ENCODE assay signal across 26 mouse cellular contexts in the genomic region with DNA sequence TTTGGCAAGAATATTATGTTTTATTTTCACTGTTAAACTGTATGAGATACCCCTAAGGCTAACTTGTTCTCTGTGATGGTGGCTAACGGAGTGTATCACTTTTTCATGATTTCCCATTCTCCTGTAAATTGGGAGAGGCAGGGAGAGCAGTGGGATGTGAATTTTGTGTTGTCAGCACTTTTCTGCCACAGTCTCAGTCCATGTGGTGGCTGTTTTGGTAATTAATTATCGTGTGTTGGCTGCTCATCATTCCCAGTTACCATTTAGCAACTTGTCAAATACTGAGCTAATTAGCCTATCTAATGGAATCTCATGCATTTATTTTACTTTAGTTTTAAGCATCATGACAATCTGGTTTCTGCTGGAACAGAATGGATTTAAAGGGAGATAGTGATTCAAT.
DNase-seq lines count a peak whose midpoint lies in the region; ATAC-seq and TF ChIP-seq lines count a peak whose summit lies in the region.
"Had no signal": no experiment of that assay in that cellular context is flagged by ENCODE, and none has a peak within 500 bp of the region (broad histone marks: within the 10 kb centered on the region; RNA-seq: fewer than 3 reads in every experiment).

No protein-coding gene starts in this region.

- 70% methylated on average over 2 of the region's 2 CpGs for WGBS in forebrain, embryonic 14.5 days
- WGBS in forebrain, embryonic 13.5 days: 70% methylated on average over 2 of the region's 2 CpGs
- 43% methylated on average over 2 of the region's 2 CpGs for WGBS in forebrain, embryonic 16.5 days
- WGBS in forebrain, embryonic 12.5 days: 87% methylated on average over 2 of the region's 2 CpGs

- no peak for TF ChIP-seq EP300 in CH12.LX (IDR thresholded peaks at IDR 0.05; ENCODE audit: low read length)

- no peak for TF ChIP-seq POLR2A in CH12.LX (IDR thresholded peaks at IDR 0.05; ENCODE audit: low read depth, low read length)
- no peak for TF ChIP-seq POLR2A in brain, embryonic 14.5 days (IDR thresholded peaks at IDR 0.05; ENCODE audit: borderline replicate concordance, extremely low read depth, insufficient read depth, insufficient read length, poor library complexity, severe bottlenecking)

- dilution Hi-C loops in CH12.LX (cut with MboI; ENCODE audit: extremely low pct_ligation_motif_present, extremely low pct_unique_long_range_greater_than_20kb, low sequenced_read_pairs): no loop called here

- in situ Hi-C loops in CH12.LX (cut with MboI; ENCODE audit: low pct_ligation_motif_present, low pct_unique_long_range_greater_than_20kb, low sequenced_read_pairs): no loop called here

- DNase-seq in forebrain, embryonic 14.5 days (ENCODE audit: low spot score): peak; percentile 68
- no peak for DNase-seq in CH12.LX (ENCODE audit: extremely low read depth)
- DNase-seq in brain, embryonic 14.5 days (ENCODE audit: low read depth): peak; percentile 75
- DNase-seq in kidney, adult 11 months: no peak
- no peak for DNase-seq in thymus, postnatal 4 days
- DNase-seq: adrenal gland, postnatal 10 days; adrenal gland, postnatal 25 days; B cell, adult 2 months; cerebellum, adult 11 months; cerebellum, adult 18-20 months; cerebellum, adult 8-10 months; cerebellum, adult 9-11 months; cerebellum, postnatal 14 days; cerebellum, postnatal 36 days; embryo, embryonic 11 days; gastrocnemius, adult 2 months had no signal

- H3K4me2 ChIP-seq in forebrain, embryonic 14.5 days (ENCODE audit: low read length): no peak overlapping the region
- H3K4me2 ChIP-seq in forebrain, embryonic 13.5 days: no peak overlapping the region
- no peak overlapping the region for H3K4me2 ChIP-seq in forebrain, embryonic 16.5 days (ENCODE audit: low read length)
- H3K4me2 ChIP-seq in forebrain, embryonic 12.5 days: no peak overlapping the region
- H3K4me2 ChIP-seq in CH12.LX (ENCODE audit: insufficient read depth, low read depth, poor library complexity, severe bottlenecking): no peak overlapping the region
- H3K4me2 ChIP-seq: embryonic facial prominence, embryonic 13.5 days; embryonic facial prominence, embryonic 15.5 days had no signal

- H3K4me1 ChIP-seq in forebrain, embryonic 14.5 days (ENCODE audit: control insufficient read depth, insufficient read depth, low read length): no peaks in the 10 kb centered on the region
- H3K4me1 ChIP-seq in forebrain, embryonic 13.5 days: no peaks in the 10 kb centered on the region
- no peaks in the 10 kb centered on the region for H3K4me1 ChIP-seq in forebrain, embryonic 16.5 days (replicated peaks; ENCODE audit: control insufficient read depth, insufficient read depth, low read length)
- no peaks in the 10 kb centered on the region for H3K4me1 ChIP-seq in forebrain, embryonic 12.5 days
- no peaks in the 10 kb centered on the region for H3K4me1 ChIP-seq in CH12.LX (ENCODE audit: control insufficient read depth in 1 of 2, insufficient read depth in 2 of 2)
- H3K4me1 ChIP-seq: embryonic facial prominence, embryonic 13.5 days; embryonic facial prominence, embryonic 15.5 days had no signal

- TF ChIP-seq CTCF in CH12.LX (conservative IDR thresholded peaks at IDR 0.05 in 1 of 2, IDR thresholded peaks at IDR 0.05 in 1 of 2; ENCODE audit: low read depth in 2 of 2, low read length in 2 of 2): no peak
- no peak for TF ChIP-seq CTCF in brain, embryonic 14.5 days (IDR thresholded peaks at IDR 0.05; ENCODE audit: borderline replicate concordance, extremely low read depth, insufficient read depth, insufficient read length)

- peak; percentile 63; the same call in 1 of the 2 replicates for ATAC-seq in forebrain, embryonic 14.5 days
- no peak for ATAC-seq in forebrain, embryonic 13.5 days
- ATAC-seq in forebrain, embryonic 16.5 days: peak; percentile 66
- no peak for ATAC-seq in forebrain, embryonic 12.5 days (ENCODE audit: low FRiP score)
- ATAC-seq: activated CD4-positive, CD25-positive, alpha-beta regulatory T cell, adult 4 months; CD4-positive, CD25-positive, alpha-beta regulatory T cell, adult 4 months; Patski had no signal

- H3K4me3 ChIP-seq in forebrain, embryonic 14.5 days (ENCODE audit: low read depth, low read length): no peak overlapping the region
- no peak overlapping the region for H3K4me3 ChIP-seq in forebrain, embryonic 13.5 days
- H3K4me3 ChIP-seq in forebrain, embryonic 16.5 days (replicated peaks; ENCODE audit: low read length): no peak overlapping the region
- H3K4me3 ChIP-seq in forebrain, embryonic 12.5 days (replicated peaks): no peak overlapping the region
- H3K4me3 ChIP-seq in CH12.LX (replicated peaks in 1 of 3; ENCODE audit: low read depth in 2 of 3, low read length in 2 of 3, poor library complexity in 1 of 3): no peak overlapping the region
- H3K4me3 ChIP-seq: embryonic facial prominence, embryonic 13.5 days; embryonic facial prominence, embryonic 15.5 days; erythroblast, embryonic 14.5 days; gastrocnemius, adult 2 months had no signal

- no peak for TF ChIP-seq RAD21 in CH12.LX (IDR thresholded peaks at IDR 0.05; ENCODE audit: low read depth, low read length)

- peaks cover 11% of the 10 kb centered on the region; the same call in 1 of the 2 replicates for H3K9me3 ChIP-seq in forebrain, embryonic 14.5 days (replicated peaks; ENCODE audit: control insufficient read depth, low read length)
- H3K9me3 ChIP-seq in forebrain, embryonic 13.5 days (replicated peaks): peaks cover 7% of the 10 kb centered on the region
- H3K9me3 ChIP-seq in forebrain, embryonic 16.5 days (ENCODE audit: control insufficient read depth, low read length): peaks cover 11% of the 10 kb centered on the region
- H3K9me3 ChIP-seq in forebrain, embryonic 12.5 days: peaks cover 10% of the 10 kb centered on the region; the same call in 1 of the 2 replicates
- H3K9me3 ChIP-seq in CH12.LX (replicated peaks; ENCODE audit: low read length): peaks cover 65% of the 10 kb centered on the region
- H3K9me3 ChIP-seq: embryonic facial prominence, embryonic 15.5 days; G1E had no signal

- no peaks in the 10 kb centered on the region for H3K27me3 ChIP-seq in forebrain, embryonic 14.5 days (replicated peaks; ENCODE audit: control insufficient read depth, insufficient read depth, low read length)
- H3K27me3 ChIP-seq in forebrain, embryonic 13.5 days: no peaks in the 10 kb centered on the region
- no peaks in the 10 kb centered on the region for H3K27me3 ChIP-seq in forebrain, embryonic 16.5 days (replicated peaks; ENCODE audit: control insufficient read depth, insufficient read depth, low read length)
- H3K27me3 ChIP-seq in forebrain, embryonic 12.5 days: no peaks in the 10 kb centered on the region
- H3K27me3 ChIP-seq in CH12.LX (replicated peaks): no peaks in the 10 kb centered on the region
- H3K27me3 ChIP-seq: embryonic facial prominence, embryonic 13.5 days; embryonic facial prominence, embryonic 15.5 days; Patski had no signal

- no peaks in the 10 kb centered on the region for H3K36me3 ChIP-seq in forebrain, embryonic 14.5 days (ENCODE audit: control insufficient read depth, insufficient read depth, low read length)
- H3K36me3 ChIP-seq in forebrain, embryonic 13.5 days (ENCODE audit: poor library complexity, severe bottlenecking): peaks cover 6% of the 10 kb centered on the region; the same call in 1 of the 2 replicates
- no peaks in the 10 kb centered on the region for H3K36me3 ChIP-seq in forebrain, embryonic 16.5 days (ENCODE audit: control insufficient read depth, insufficient read depth)
- H3K36me3 ChIP-seq in forebrain, embryonic 12.5 days (replicated peaks): no peaks in the 10 kb centered on the region
- H3K36me3 ChIP-seq in CH12.LX (replicated peaks in 1 of 2; ENCODE audit: control insufficient read depth in 1 of 2, insufficient read depth in 1 of 2, low read length in 1 of 2): no peaks in the 10 kb centered on the region
- H3K36me3 ChIP-seq: embryonic facial prominence, embryonic 13.5 days; embryonic facial prominence, embryonic 15.5 days; G1E had no signal

- H3K9ac ChIP-seq in forebrain, embryonic 14.5 days (ENCODE audit: low read length): no peak overlapping the region
- no peak overlapping the region for H3K9ac ChIP-seq in forebrain, embryonic 13.5 days
- H3K9ac ChIP-seq in forebrain, embryonic 16.5 days (replicated peaks; ENCODE audit: low read depth, low read length): no peak overlapping the region
- no peak overlapping the region for H3K9ac ChIP-seq in forebrain, embryonic 12.5 days
- H3K9ac ChIP-seq in CH12.LX (ENCODE audit: insufficient read depth, low read depth): no peak overlapping the region
- H3K9ac ChIP-seq: embryonic facial prominence, embryonic 13.5 days; embryonic facial prominence, embryonic 15.5 days had no signal

- no peak overlapping the region for H3K27ac ChIP-seq in forebrain, embryonic 14.5 days (ENCODE audit: low read depth, low read length)
- no peak overlapping the region for H3K27ac ChIP-seq in forebrain, embryonic 13.5 days
- H3K27ac ChIP-seq in forebrain, embryonic 16.5 days (ENCODE audit: low read length): no peak overlapping the region
- H3K27ac ChIP-seq in forebrain, embryonic 12.5 days: no peak overlapping the region
- H3K27ac ChIP-seq in CH12.LX (ENCODE audit: insufficient read depth, low read depth): no peak overlapping the region
- H3K27ac ChIP-seq: embryonic facial prominence, embryonic 13.5 days; embryonic facial prominence, embryonic 15.5 days; gastrocnemius, adult 2 months had no signal

- H3K79me2 ChIP-seq in CH12.LX (replicated peaks; ENCODE audit: control insufficient read depth, extremely low read depth, insufficient read depth, poor library complexity, severe bottlenecking): no peaks in the 10 kb centered on the region

TF ChIP-seq in CH12.LX, 34 proteins besides CTCF, POLR2A, EP300 and RAD21:
- TF ChIP-seq ELF1 (IDR thresholded peaks at IDR 0.05; ENCODE audit: low read depth, low read length): no peak
- 0 out of 2 replicates have a peak, but pooled peaks have one; percentile 21 for TF ChIP-seq MAFK (IDR thresholded peaks at IDR 0.05; ENCODE audit: insufficient replicate concordance, low read length)

Comparison
In these comparisons a context has a peak if more than half of its experiments do, and no peak if none do; other contexts are left out.
1. ATAC-seq: peak in forebrain, embryonic 14.5 days (single experiment) and forebrain, embryonic 16.5 days (single experiment); none in forebrain, embryonic 13.5 days (single experiment) and forebrain, embryonic 12.5 days (single experiment).
2. DNase-seq: peak in forebrain, embryonic 14.5 days (single experiment) and brain, embryonic 14.5 days (single experiment); none in CH12.LX (single experiment), kidney, adult 11 months (single experiment) and thymus, postnatal 4 days (single experiment).